In the genomic region with DNA sequence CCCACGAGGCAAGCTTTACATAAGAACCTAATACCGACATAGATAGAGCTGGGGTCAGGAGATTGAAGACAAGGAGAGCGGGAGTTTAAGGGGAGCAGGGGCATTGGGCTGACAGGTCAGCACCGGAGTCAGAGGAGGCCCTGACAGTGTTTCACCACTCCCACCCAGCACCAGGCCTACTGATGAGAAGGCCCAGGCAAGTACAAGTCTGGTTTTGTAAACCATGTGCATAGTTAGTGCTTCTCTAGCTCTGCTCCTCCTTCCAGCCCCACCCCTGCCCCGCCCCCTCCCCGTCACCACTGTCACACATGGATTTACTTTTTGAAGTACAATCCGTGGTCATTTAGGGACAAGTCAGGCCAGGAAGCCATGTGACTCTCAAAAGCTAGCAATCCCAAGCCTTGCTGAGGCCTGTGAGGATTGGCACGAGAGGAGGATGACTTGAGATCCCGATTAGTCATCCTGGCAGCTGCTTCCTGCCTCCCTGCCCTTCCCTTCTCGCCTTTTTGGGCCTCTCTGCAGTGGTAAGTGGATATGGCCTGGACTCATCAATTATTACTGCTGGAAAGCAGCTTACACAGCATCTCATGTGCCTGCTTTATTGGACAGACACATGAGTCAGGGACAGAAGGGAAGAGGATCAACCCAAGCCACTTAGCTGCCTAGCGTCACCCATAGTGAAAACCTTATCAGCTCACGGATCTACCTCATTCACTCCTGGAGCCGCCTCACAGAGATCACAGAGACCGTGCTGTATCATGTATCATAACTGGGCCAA, we compare ENCODE assay signal across 8 mouse cellular contexts. TPM values are rescaled to one million over a fixed set of nuclear protein-coding genes. Genes with fewer than 3 reads are reported as not detected.
A peak's percentile ranks its signal among the peaks of the same experiment; 100 is the strongest.
DNase-seq lines count a peak whose midpoint lies in the region; ATAC-seq and TF ChIP-seq lines count a peak whose summit lies in the region.

No protein-coding gene starts in this region.

- TF ChIP-seq CTCF in lung, adult 2 months (IDR thresholded peaks at IDR 0.05; ENCODE audit: insufficient read depth, low read length): no peak
- TF ChIP-seq CTCF in embryonic fibroblast, embryonic 13.5 days (IDR thresholded peaks at IDR 0.05; ENCODE audit: borderline replicate concordance, insufficient read depth, low read length): no peak
- TF ChIP-seq CTCF in kidney, adult 2 months (conservative IDR thresholded peaks at IDR 0.05; ENCODE audit: insufficient read depth, insufficient read length, low read depth, low read length): no peak

- ATAC-seq in neural tube, embryonic 13.5 days (ENCODE audit: low read depth): peak; percentile 32; the same call in 1 of the 2 replicates

- H3K4me1 ChIP-seq in lung, adult 2 months (ENCODE audit: control insufficient read depth, insufficient read depth, low read length): peaks cover 6% of the 10 kb centered on the region
- H3K4me1 ChIP-seq in embryonic fibroblast, embryonic 13.5 days (ENCODE audit: control insufficient read depth, insufficient read depth, low read length): peaks cover 3% of the 10 kb centered on the region
- peaks cover 39% of the 10 kb centered on the region for H3K4me1 ChIP-seq in kidney, adult 2 months (ENCODE audit: control insufficient read depth, insufficient read depth, low read length)
- no peaks in the 10 kb centered on the region for H3K4me1 ChIP-seq in neural tube, embryonic 13.5 days (replicated peaks)

- H3K27ac ChIP-seq in embryonic fibroblast, embryonic 13.5 days (ENCODE audit: insufficient read depth, low read length): peak overlapping the region; percentile 89
- H3K27ac ChIP-seq in kidney, adult 2 months (ENCODE audit: insufficient read depth, low read depth, low read length): peak overlapping the region; percentile 76
- H3K27ac ChIP-seq in neural tube, embryonic 13.5 days (replicated peaks): 0 out of 2 replicates have a peak overlapping the region, but pooled peaks have one; percentile 1

- no peaks in the 10 kb centered on the region for H3K27me3 ChIP-seq in kidney, adult 2 months (replicated peaks; ENCODE audit: control insufficient read depth, insufficient read depth, low read length)
- H3K27me3 ChIP-seq in neural tube, embryonic 13.5 days: no peaks in the 10 kb centered on the region

- no peak overlapping the region for H3K4me2 ChIP-seq in neural tube, embryonic 13.5 days

- TF ChIP-seq POLR2A in lung, adult 2 months (IDR thresholded peaks at IDR 0.05; ENCODE audit: borderline replicate concordance, extremely low read depth, low read depth, low read length): no peak
- TF ChIP-seq POLR2A in embryonic fibroblast, embryonic 13.5 days (IDR thresholded peaks at IDR 0.05; ENCODE audit: low read depth, low read length): peak; percentile 56
- no peak for TF ChIP-seq POLR2A in kidney, adult 2 months (IDR thresholded peaks at IDR 0.05; ENCODE audit: low read depth, low read length)

- peak; percentile 68 to 78 for DNase-seq in lung, adult 18-20 months
- no peak for DNase-seq in lung, adult 2 months
- DNase-seq in kidney, adult 2 months: peak; percentile 87
- DNase-seq in cerebellum, postnatal 4 days (ENCODE audit: low spot score in 2 of 2): no peak
- no peak for DNase-seq in layer of hippocampus, adult 18-20 months (ENCODE audit: low spot score in 2 of 2)
- no peak for DNase-seq in cerebellum, adult 11-12 months

- H3K36me3 ChIP-seq in kidney, adult 2 months (ENCODE audit: control insufficient read depth, insufficient read depth, low read length): no peaks in the 10 kb centered on the region
- no peaks in the 10 kb centered on the region for H3K36me3 ChIP-seq in neural tube, embryonic 13.5 days

- no peak overlapping the region for H3K4me3 ChIP-seq in lung, adult 2 months (replicated peaks; ENCODE audit: extremely low read depth, low read depth, low read length)
- no peak overlapping the region for H3K4me3 ChIP-seq in embryonic fibroblast, embryonic 13.5 days (ENCODE audit: insufficient read depth, low read length)
- peak overlapping the region; percentile 2; the same call in 1 of the 2 replicates for H3K4me3 ChIP-seq in kidney, adult 2 months (ENCODE audit: insufficient read depth, low read depth, low read length)
- H3K4me3 ChIP-seq in neural tube, embryonic 13.5 days: no peak overlapping the region

- no peaks in the 10 kb centered on the region for H3K9me3 ChIP-seq in neural tube, embryonic 13.5 days

- H3K9ac ChIP-seq in neural tube, embryonic 13.5 days: no peak overlapping the region

- 39% methylated on average over 14 of the region's 14 CpGs for WGBS in lung, adult 2 months
- WGBS in kidney, adult 2 months: 47% methylated on average over 14 of the region's 14 CpGs
- 62% methylated on average over 14 of the region's 14 CpGs for WGBS in neural tube, embryonic 13.5 days

RNA-seq across cellular contexts. Expression of gene Mat2a, which starts 34.1 kb away (rescaled TPM):
- polyA plus RNA-seq in lung, adult 2 months (2012; rRNA removed): 90.3 and 94.6 TPM in 2 replicates
- polyA plus RNA-seq in embryonic fibroblast, embryonic 13.5 days (2011; ENCODE audit: insufficient read length, low read depth, missing spikeins): 215 and 258 TPM in 2 replicates
- polyA plus RNA-seq in kidney, adult 2 months (2012; rRNA removed): 150 and 168 TPM in 2 replicates
- polyA plus RNA-seq in neural tube, embryonic 13.5 days (2015; fragmentation: Nextera tagmentation; extraction: Ambion mirVana): 352 and 360 TPM in 2 replicates
- 100 to 1,000 TPM; 193 to 211 TPM for total RNA-seq in layer of hippocampus, adult 18-20 months (2021)

RNA-seq across cellular contexts. Expression of gene Sh2d6, which starts 48.1 kb away (rescaled TPM):
- polyA plus RNA-seq in lung, adult 2 months (2012; rRNA removed): 0.19 and 0.32 TPM in 2 replicates
- 1.8 and 1.9 TPM in 2 replicates for polyA plus RNA-seq in embryonic fibroblast, embryonic 13.5 days (2011; ENCODE audit: insufficient read length, low read depth, missing spikeins)
- polyA plus RNA-seq in kidney, adult 2 months (2012; rRNA removed): 0.09 and 0.12 TPM in 2 replicates
- 0.36 and 0.55 TPM in 2 replicates for polyA plus RNA-seq in neural tube, embryonic 13.5 days (2015; fragmentation: Nextera tagmentation; extraction: Ambion mirVana)
- under 1 TPM; 0.67 to 0.76 TPM for total RNA-seq in layer of hippocampus, adult 18-20 months (2021)

RNA-seq across cellular contexts. Expression of gene Ggcx, which starts 59.3 kb away (rescaled TPM):
- 43.4 and 46.2 TPM in 2 replicates for polyA plus RNA-seq in lung, adult 2 months (2012; rRNA removed)
- 60.6 and 67.0 TPM in 2 replicates for polyA plus RNA-seq in embryonic fibroblast, embryonic 13.5 days (2011; ENCODE audit: insufficient read length, low read depth, missing spikeins)
- 17.9 and 21.9 TPM in 2 replicates for polyA plus RNA-seq in kidney, adult 2 months (2012; rRNA removed)
- polyA plus RNA-seq in neural tube, embryonic 13.5 days (2015; fragmentation: Nextera tagmentation; extraction: Ambion mirVana): 21.5 and 22.1 TPM in 2 replicates
- 10 to 100 TPM; 21.7 to 23.3 TPM for total RNA-seq in layer of hippocampus, adult 18-20 months (2021)

Comparison
In these comparisons a context has a peak if more than half of its experiments do, and no peak if none do; other contexts are left out.
1. DNase-seq: peak in lung, adult 18-20 months (2 of 2) and kidney, adult 2 months (single experiment); none in lung, adult 2 months (single experiment), cerebellum, postnatal 4 days (0 of 2), layer of hippocampus, adult 18-20 months (0 of 2) and cerebellum, adult 11-12 months (single experiment).
2. H3K27ac ChIP-seq: peak in every context shown above with its lines; median percentile 89 in embryonic fibroblast, embryonic 13.5 days; 76 in kidney, adult 2 months; 1 in neural tube, embryonic 13.5 days.